Mouse (Mus musculus): ENCODE results near the gene Mrps27.
"Not testable (repeated sequence)": the region's sequence is repeated elsewhere in the genome, so short reads cannot be mapped to it uniquely, and the experiment has no call there.

The Mrps27 gene

GRCm38 (mm10) chr13:99344599-99345575 lies at the start of gene Mrps27, which contains the start of gene Ptcd2:
Mrps27 (plus strand) TSS chr13:99344786.
Ptcd2 (minus strand) TSS chr13:99344705.
- peak; percentile 97 for DNase-seq

GRCm38 (mm10) chr13:99299921-99300320 lies 44.7 kb upstream of the Mrps27 start:
- DNase-seq: no peak

GRCm38 (mm10) chr13:99303846-99304245 lies 40.7 kb upstream of the Mrps27 start:
- DNase-seq: no peak

GRCm38 (mm10) chr13:99304365-99304764 lies 40.2 kb upstream of the Mrps27 start:
- no peak for DNase-seq

DNA sequence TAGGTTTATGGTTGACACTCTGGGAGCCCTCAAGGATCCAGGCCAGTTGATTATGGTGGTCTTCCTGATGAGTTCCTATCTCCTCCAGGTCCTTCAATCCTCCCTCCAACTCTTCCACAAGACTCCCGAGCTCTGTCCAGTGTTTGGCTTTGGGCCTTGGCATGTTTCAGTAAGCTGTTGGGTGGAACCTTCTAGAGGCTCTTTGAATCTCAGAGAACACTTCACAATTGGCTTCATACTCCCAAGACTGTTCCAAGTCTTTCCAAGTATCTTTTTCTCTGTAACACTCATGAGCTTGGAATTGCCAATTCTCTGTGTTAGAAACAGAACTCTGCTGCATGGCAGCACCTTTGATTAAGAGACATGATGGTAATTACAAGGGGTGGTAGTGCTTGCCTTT lies 39.4 kb upstream of the Mrps27 start:
- no peak for DNase-seq

DNA sequence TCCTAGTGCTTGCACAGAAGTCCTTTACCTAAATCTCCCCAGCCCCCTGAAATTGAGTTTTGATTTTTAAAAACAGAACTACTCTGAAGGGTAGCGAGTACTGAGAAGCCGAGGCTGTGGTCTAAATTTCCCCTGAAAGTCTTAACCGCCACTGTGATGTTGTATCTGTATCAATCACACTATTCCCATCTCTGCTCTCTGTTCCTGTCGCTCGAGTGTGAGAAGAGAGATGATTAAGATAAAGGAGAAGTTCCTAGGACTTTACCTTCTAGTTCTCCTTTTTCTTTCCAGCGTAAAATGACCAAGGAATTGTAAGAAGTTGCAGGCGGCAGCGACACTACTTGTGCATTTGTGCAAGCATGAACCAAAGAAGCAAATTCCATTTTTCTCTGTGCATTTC lies 38.4 kb upstream of the Mrps27 start:
- DNase-seq: no peak

- no peak for DNase-seq
Measured at GRCm38 (mm10) chr13:99307930-99308359, 36.6 kb upstream of the Mrps27 start.

DNA sequence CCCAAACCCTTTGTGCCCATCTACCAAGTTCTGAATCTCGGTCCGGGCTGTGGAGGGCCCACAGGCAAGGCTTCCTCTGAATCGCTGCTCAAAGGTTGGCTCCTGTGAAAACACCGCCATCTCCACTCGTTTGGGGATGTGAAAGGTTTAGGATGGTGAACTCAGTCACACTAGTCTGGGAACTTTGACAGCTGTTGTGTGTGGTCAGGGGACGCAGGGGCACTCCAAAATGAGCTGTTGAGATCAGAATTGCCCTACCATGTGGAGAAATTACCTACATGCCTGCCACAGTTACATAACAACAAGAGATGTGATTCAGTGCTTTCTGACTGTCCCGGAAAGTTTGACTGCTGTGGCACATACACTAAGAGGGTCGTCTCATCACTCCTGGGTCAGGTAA lies 36.2 kb upstream of the Mrps27 start:
- DNase-seq: no peak

DNA sequence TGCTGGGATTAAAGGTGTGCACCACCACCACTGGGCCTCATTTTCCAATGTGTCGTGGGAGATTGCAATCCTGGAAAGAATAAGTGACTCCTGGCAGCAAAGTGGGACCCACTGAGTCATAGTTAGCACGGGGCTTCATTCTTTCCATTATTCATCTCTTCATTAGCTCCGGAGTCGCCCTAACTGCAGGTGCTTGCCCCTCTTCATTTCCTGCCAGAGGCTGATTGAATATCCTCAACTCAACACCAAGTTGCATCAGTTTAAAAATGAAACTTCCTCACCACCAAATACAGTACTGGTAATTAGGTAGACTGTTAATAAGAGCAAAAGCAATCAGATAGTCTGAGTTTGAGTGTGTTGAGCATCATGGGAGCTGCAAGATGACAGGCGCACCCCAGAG lies 30.5 kb upstream of the Mrps27 start:
- DNase-seq: no peak

GRCm38 (mm10) chr13:99314657-99315181 lies 29.9 kb upstream of the Mrps27 start:
- no peak for DNase-seq

DNA sequence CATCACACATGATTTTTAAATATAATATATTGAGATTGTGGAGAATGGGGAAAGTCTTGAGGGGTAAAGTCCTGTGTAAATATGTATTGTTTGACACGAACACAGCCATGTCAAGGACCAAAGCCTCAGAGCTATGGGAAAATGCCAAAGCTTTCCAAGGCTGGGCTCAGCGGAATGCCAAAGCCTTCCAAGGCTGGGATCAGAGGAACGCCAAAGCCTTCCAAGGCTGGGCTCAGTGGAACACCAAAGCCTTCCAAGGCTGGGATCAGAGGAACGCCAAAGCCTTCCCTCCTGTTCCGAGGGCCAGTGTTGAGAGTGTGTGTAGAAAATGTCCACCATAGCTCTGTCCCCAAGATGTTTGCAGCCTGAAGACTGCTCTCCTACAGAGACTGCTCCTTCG lies 28.2 kb upstream of the Mrps27 start:
- no peak for DNase-seq

DNA sequence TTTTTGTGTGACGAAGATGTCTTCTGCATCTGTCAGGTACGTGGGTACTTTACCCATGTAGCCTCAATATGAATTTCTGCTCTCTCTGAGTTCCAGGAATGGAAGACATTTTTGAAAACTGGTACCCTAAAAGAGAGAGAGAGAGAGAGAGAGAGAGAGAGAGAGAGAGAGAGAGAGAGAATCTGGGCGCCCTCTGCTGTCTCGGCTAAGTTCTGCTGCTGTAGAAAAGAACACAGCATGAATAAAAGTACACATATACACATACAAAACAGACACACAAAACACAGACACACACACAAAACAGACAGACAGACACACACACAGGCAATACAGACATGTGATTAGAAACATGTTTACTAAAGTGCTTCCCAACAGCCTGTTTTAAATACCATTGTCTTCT lies 27.5 kb upstream of the Mrps27 start:
- DNase-seq: no peak

GRCm38 (mm10) chr13:99320453-99320852 lies 24.1 kb upstream of the Mrps27 start:
- DNase-seq: no peak

DNA sequence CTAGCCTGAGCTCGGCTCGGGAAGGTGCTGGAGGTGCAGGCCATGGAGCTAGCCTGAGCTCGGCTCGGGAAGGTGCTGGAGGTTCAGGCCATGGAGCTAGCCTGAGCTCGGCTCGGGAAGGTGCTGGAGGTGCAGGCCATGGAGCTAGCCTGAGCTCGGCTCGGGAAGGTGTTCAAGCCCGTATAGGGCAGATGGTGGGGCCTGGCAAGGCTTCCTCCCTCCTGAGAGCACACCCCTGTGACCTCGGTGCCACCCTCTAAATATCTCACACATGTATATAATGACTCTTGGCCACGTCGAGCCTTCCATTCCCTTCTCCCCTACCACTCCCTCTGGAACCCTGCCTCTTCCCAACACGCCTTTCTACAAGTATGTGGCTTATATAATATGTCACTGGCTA lies 21.7 kb upstream of the Mrps27 start:
- not testable (repeated sequence) for DNase-seq

GRCm38 (mm10) chr13:99323632-99324336 lies 20.8 kb upstream of the Mrps27 start:
- no peak for DNase-seq

- DNase-seq: not testable (repeated sequence)
Measured at GRCm38 (mm10) chr13:99324337-99324685, 20.3 kb upstream of the Mrps27 start.

DNA sequence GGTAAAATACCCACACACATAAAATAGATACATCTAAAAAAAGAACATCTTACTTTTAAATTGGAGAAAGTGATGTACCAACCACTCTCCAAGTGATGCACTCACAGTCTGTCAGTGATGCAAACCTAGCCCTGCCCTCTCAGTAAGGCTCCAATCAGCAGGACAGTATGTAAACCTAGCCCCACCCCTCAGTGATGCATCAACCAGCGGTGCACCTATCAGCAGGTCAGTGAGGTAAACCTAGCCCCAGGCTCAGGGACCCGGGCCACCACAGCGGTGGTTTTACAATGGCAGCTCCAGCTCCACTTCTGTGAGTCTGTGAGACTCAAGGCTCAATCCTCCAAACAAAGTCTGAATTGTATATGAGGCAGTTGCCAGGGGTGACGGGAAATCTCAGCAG lies 13.3 kb upstream of the Mrps27 start:
- no peak for DNase-seq

DNA sequence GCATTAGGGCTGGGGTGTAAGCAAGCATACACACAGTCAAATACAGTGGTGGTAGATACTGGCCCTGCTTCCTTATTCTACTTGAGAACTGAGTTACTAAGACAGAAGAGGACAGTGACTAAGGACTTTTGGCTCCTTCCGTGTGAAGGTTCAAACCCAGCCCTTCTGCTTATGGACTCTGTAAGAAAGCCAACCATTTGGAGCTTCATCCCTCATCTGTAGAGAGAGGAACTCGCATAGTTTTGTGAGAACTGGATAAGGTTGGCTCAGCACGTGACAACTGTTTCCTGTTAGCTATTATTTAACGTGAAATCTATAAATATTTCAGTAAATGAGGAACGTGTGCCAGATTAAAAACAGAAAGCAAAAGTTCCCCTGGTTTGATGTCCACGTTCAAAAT lies 7.1 kb upstream of the Mrps27 start:
- DNase-seq: no peak

GRCm38 (mm10) chr13:99341504-99341903 lies 3.1 kb upstream of the Mrps27 start:
- DNase-seq: no peak

DNA sequence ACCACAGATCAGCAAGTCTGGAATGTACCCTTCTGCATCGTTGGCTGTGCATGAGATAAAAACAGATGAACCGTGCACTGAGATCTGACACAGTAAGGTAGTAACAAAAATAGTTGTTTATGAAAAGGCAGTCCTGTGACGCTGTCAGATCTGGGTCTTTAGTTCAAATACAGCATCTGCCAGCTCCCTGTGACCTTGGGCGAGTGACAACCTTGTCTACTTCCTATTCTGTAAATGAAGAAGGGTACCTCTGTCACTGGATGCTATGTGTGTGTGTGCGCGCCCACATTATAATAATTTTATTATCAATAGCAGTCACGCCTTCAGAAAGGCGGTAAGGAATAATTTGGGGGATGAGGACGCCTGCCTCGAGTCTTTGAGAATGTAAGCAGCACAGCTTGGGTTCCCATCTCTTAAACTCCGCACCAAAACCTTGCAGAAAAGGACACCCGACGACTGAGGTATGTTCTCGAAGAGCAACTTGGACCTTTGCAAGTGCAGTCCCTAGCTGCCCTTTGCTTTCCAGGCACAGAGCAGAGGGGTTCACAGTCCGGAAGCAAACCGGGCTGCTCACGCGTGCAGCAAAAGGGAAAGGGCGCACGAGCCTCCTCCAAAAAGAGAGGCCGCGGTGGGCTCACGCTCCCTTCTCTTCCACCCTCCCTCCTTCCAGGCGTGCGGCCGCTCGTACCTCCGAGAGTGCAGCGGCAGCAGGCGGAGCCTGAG lies 549 bp upstream of the Mrps27 start:
- DNase-seq: no peak

- no peak for DNase-seq
Measured at GRCm38 (mm10) chr13:99350009-99350408, 5.4 kb downstream of the Mrps27 start.

- DNase-seq: no peak
Measured at GRCm38 (mm10) chr13:99351186-99351585, 6.6 kb downstream of the Mrps27 start.

DNA sequence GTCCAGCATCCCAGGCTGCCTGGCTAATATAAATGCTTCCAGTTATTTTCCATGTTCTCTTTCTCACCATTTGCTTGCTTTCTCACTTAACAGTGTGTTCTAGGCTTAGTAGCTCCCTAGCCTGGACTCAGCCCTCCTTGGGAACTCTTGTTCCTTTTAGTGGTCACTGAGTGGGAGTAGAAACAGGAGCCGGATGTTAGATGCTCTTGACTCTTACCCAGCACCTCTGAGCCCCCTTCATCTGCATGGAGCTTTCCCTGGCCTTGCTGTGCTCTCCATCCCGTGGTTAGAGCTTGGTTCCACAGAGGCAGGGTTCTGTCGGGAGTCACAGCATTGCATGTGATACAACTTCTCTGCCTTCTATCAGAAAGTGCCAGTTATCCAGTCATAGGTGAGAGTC lies 7.0 kb downstream of the Mrps27 start:
- no peak for DNase-seq
